Mouse (Mus musculus): ENCODE data around the gene Fkbpl.

Fkbpl gene

GRCm38 (mm10) chr17:34644608-34645007 is at the start of gene Fkbpl:
TSS of gene Fkbpl (plus strand) at chr17:34644764.
- DNase-seq = peak; percentile 97 to 98

DNA sequence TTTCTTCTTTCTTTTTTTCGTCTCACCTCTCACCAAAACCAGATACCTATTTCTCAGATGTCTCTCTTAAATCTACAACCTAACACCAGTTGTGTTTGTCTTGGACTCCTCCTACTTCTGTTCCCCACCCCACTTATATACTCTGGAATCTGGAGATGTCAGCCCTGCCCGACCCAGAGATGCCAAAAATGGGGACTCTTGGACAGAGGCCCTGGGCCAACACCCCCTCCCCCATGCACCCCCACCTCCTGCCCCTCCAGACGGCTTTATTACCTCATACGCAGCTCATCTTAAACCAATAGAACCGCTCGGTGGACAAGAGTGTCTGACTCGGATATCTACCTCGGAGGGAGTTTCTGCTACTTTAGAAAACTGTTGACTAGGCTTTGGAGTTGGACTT is 48.5 kb upstream of the Fkbpl start:
- DNase-seq = peak in 1 of 2 experiments; percentile 59

GRCm38 (mm10) chr17:34597566-34598095 is 46.9 kb upstream of the Fkbpl start, which contains the start of gene Ager:
TSS of gene Ager (plus strand) at chr17:34597862.
- DNase-seq = peak; percentile 81 to 87

- no peak for DNase-seq
Observed at GRCm38 (mm10) chr17:34599891-34600290, 44.7 kb upstream of the Fkbpl start.

DNA sequence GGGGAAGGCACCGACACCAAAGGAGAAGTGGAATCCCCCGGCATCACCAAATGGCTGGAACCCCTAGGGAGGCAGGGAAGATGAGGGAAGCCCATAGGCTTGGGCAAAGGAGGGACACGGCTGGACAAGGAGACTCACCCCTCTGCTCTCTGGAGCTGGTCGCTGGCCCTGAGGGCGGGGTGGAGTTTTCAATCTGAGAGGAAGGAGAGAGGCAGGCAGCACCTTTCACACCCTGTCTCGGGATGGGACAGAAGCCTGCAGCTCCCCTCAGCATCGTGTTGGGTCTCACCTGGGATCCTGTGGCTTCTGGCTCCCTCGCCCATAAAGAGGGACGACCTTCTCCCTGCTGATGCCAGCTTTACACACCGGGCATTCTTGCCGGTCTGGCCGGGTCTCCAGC is 42.8 kb upstream of the Fkbpl start:
- DNase-seq = no peak

DNA sequence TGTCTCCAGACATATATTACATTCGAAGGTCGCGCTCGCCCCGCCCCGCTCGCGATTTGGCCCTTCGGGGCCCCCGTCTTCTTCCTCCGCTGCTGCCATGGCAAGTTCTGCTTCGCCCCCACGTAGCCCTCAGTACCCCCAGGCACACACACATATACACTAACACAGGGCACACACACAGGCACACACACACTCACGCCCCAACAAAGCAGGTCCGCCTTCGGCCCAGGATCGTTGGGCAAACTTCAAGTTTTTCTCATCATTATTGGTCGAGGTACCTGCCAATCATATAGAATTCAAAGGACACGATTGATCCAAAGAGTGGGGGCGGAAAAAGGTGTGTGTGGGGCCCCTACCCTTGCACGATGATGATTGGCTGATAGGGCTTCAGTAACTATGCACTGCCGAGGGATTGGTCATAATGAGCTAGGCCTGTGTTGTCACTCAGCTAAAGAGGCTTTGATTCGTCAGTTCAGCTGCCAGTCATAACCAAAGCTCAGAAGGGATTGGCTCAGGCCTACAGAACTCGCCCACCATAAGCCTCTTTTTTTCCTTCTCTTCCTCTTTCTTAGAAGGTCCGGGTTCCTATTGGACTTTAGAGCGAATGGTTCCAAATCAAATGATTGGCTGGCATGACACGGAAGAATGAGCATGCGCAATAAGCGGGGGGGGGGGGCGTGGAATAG is 41.0 kb upstream of the Fkbpl start, which contains the start of gene Rnf5:
TSS of gene Rnf5 (minus strand) at position 316 of the 686 bp plus-strand sequence.
- DNase-seq = peak; percentile 99 to 100

DNA sequence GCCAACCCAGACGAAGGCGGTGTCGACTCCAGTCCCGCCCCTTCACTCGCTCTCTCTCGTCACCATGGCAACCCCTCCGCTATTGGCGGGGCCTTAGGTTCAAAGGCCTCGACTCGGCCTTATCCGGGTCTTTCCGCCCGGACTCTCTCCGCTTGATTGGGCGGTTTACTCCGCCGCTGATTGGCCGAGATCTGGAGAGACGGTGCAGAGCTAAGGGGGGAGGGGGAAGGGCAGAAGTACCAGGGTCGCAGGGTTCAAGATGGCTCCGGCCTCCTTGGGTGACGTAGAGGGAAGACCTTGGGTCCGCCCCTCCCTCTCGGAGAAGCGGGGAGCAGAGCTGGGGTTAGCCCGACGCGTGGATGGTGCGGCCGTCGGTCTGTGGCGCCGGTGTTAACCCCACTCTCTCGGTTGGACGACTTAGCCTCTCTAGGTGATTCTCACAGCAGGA is 40.5 kb upstream of the Fkbpl start, which contains the start of gene Agpat1:
TSS of gene Agpat1 (plus strand) at position 202 of the 448 bp plus-strand sequence.
- peak; percentile 99 for DNase-seq

DNA sequence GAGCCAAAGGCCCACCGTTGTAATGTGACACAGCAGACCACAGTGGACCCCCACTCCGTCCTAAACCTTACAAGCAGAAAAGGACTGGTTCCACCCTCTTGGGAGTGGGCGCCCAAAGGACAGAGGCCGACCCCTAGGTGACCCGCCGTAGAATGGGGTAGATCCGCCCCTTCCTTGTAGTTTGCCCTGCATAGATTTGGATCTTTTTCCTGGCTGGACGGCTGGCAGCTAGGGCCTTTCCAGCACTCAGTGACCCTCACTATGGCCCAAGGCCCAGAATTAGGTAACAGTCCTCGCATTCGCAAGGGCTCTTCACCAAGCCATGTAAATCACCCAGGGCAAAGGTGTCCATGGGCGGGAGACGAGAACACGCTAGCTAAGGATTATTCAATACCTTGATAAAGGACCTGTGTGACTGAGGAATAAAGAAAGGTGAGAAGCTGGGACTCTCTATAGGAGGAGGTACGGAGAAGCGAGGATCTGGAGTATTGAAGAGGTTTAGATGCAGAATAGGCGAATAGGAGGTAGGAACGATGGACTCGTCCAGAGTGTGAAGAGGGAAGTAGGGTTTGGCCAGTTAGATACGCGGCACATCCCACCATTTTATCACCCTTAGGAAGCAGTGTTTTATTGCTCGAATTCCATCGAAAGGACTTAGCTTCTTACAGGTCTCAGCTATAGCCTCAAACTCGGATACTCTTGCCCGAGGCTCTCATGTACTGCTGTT is 39.9 kb upstream of the Fkbpl start:
- DNase-seq = peak; percentile 80 to 86

DNA sequence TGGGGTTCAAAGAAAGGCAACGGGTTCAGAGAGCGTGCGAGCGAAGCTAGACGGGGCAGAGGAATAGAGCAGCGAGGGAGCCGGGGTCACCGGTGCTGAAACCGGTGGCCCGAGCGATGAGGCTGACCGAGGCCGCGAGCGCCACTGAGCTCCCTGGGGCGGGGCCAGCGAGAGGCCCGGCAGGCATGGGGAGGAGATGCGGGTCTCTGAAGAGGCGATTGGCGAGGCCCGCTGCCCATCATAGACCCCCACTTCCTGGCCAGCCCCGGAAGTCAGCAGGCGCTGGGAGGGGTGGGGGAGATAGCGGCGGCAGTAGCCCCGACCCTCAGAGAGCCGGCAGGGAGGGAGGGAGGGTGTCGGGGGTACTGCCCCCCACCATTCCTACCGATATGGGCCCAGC is 39.0 kb upstream of the Fkbpl start:
- peak; percentile 97 for DNase-seq

- no peak for DNase-seq
Observed at GRCm38 (mm10) chr17:34606186-34607039, 38.2 kb upstream of the Fkbpl start.

- no peak for DNase-seq
Observed at GRCm38 (mm10) chr17:34607997-34608396, 36.6 kb upstream of the Fkbpl start.

- no peak for DNase-seq
Observed at GRCm38 (mm10) chr17:34611050-34611449, 33.5 kb upstream of the Fkbpl start.

GRCm38 (mm10) chr17:34613054-34613645 is 31.4 kb upstream of the Fkbpl start:
- no peak for DNase-seq

GRCm38 (mm10) chr17:34613830-34614229 is 30.7 kb upstream of the Fkbpl start:
- DNase-seq = no peak

DNA sequence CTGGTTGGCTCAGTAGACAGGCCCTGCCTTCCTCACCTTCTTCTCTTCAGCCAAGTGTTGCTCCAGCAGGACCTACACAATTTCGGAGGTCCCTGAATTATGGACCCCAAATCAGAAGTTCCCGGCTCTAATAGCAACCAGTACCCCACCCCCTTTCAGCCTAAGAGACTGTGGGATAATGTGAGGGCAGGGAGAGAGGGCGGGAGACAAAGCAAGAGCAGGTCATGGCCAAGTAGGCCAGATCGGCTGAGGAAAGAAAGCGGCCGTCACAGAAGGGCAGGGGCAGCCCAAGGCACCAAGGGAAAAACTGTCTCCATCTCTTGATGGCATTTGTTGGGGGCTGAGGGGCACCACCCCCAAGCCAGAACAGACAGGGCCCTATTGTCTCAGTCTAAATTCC is 28.7 kb upstream of the Fkbpl start, which contains the start of gene Egfl8:
TSS of gene Egfl8 (minus strand) at position 101 of the 400 bp plus-strand sequence.
- DNase-seq = no peak

DNA sequence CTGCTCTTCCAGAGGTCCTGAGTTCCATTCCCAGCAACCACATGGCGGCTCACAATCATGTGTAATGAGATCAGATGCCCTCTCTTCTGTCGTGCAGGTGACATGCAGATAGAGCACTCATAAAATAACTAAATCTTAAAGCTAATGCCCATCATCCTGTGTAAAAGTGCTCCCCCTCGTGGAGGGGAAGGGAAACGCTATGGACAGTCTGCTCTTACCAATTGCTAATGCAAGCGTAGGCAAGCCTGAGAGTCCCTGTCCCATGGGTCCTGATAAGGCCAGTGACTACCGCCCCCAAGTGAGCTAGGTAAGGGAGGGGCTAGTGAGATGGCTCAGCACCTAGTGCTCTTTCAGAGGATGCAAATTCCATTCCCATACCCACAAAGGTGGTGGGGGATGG is 25.6 kb upstream of the Fkbpl start:
- peak; percentile 80 to 83 for DNase-seq

DNA sequence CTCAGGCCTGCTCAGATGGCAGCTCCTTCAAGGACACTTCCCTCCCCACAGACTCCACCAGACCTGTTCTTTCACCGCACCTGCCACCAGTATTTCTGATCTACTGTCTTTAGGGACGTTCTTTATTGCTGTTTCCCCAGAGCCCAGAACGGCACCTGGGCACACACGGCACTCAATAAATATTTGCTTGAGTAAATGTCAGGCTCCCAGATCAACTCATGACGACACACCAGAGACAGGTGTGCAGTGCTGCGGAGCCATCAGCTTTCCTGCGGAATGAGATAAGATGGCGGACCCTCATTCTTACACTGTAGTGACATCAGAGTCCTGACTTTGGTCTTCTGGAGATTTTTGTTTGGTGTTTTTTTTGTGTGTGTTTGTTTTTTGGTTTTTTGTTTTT is 23.6 kb upstream of the Fkbpl start:
- no peak for DNase-seq

- DNase-seq = no peak
Observed at GRCm38 (mm10) chr17:34623161-34623560, 21.4 kb upstream of the Fkbpl start.

GRCm38 (mm10) chr17:34624981-34625380 is 19.6 kb upstream of the Fkbpl start:
- no peak for DNase-seq

DNA sequence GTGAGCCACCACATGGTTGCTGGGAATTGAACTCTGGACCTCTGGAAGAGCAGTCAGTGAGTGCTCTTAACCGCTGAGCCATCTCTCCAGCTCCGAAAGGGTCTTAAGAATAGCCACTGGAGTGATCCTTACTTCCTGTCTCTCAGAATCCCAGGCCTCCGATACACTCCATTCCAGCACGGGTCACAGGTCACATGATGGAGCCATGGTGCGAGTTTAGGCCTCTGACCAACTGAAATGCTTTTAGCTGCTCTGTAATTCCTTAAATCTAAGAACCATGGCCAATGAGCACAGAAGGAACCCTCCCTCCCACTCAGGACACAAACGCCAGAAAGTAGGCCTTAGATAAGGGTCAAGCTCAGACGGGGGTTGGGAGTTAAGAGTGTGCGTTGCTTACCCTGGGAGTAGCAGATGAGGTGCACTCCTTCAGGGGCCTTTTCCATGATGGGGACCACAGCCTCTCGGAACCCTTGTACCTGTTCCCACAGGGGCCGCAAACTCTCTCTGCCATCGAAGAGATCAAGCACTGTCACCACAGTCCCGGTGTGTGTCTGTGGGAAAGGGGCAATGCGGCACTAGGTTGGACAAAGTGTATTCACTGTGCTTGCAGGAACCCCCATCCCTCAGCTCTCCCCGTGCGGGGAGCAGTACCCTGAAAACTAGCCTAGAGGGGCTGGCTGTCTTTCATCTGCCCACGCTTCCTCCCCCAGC is 18.3 kb upstream of the Fkbpl start:
- DNase-seq = no peak

- no peak for DNase-seq
Observed at GRCm38 (mm10) chr17:34626773-34627092, 17.8 kb upstream of the Fkbpl start.
